Mouse (Mus musculus) megakaryocyte-erythroid progenitor cell, adult 5 weeks (primary cell): ENCODE measurements around the gene 9430015G10Rik. TPM values are rescaled to one million over a fixed set of nuclear protein-coding genes. Genes with fewer than 3 reads are reported as not detected.

Experiments used
- polyA plus RNA-seq: library from polyadenylated mRNA; stranded (reverse); fragments of >175 nt; gene quantifications from 2 replicates; pipeline ENCODE4 v1.2.3, GENCODE M21; 2012

The 9430015G10Rik gene
- 9.0 and 10.3 TPM in 2 replicates for polyA plus RNA-seq

GRCm38 (mm10) chr4:156109570-156110331 is at the start of gene 9430015G10Rik:
Gene 9430015G10Rik (plus strand): TSS chr4:156109982.

DNA sequence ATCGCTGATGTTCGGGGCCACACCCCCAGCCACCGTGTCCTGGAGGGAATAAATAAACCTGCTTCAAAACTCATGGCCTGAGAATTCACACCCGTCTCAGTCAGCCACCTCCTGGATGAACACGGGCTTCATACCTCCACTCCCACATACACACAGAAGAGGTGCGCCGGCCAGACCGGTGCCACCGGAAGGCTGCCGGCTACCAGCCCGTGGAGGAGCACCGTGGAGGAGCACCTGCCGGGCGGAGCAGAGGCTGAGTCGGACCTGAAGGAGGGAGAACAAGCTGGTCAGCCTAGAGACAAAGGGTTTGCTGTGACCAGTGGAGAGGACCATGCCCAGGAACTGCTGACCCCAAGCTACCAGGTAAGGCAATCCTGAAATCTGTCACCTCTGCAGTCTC is 20.7 kb downstream of the 9430015G10Rik start, which contains the start of gene Rnf223:
Gene Rnf223 (plus strand): TSS at position 78 of the 400 bp plus-strand sequence.

Other genes starting within 250 kb of the 9430015G10Rik start
- gene Tas1r3, start 246.6 kb upstream of the 9430015G10Rik start, polyA plus RNA-seq: 0.14 and 0.22 TPM in 2 replicates
- 2.0 and 2.1 TPM in 2 replicates for gene Cptp, start 240.5 kb upstream of the 9430015G10Rik start, polyA plus RNA-seq
- 14.7 and 15.3 TPM in 2 replicates for gene Ints11, start 240.4 kb upstream of the 9430015G10Rik start, polyA plus RNA-seq
- 177 and 183 TPM in 2 replicates for gene Pusl1, start 218.2 kb upstream of the 9430015G10Rik start, polyA plus RNA-seq
- 39.0 and 51.7 TPM in 2 replicates for gene Acap3, start 218.2 kb upstream of the 9430015G10Rik start, polyA plus RNA-seq
- gene Ube2j2, start 166.2 kb upstream of the 9430015G10Rik start, polyA plus RNA-seq: 133 and 159 TPM in 2 replicates
- gene C1qtnf12, start 147.7 kb upstream of the 9430015G10Rik start, polyA plus RNA-seq: 287 and 293 TPM in 2 replicates
- 4.0 and 5.1 TPM in 2 replicates for gene B3galt6, start 117.3 kb upstream of the 9430015G10Rik start, polyA plus RNA-seq
- 50.9 and 58.4 TPM in 2 replicates for gene Sdf4, start 117.1 kb upstream of the 9430015G10Rik start, polyA plus RNA-seq
- gene Tnfrsf4, start 96.1 kb upstream of the 9430015G10Rik start, polyA plus RNA-seq: 0.81 and 2.3 TPM in 2 replicates
- 4.2 and 7.2 TPM in 2 replicates for gene Tnfrsf18, start 83.8 kb upstream of the 9430015G10Rik start, polyA plus RNA-seq
- not detected in 2 replicates for gene Ttll10, start 50.6 kb upstream of the 9430015G10Rik start, polyA plus RNA-seq
- gene Rnf223, start 20.5 kb downstream of the 9430015G10Rik start, polyA plus RNA-seq: 0.26 and 0.55 TPM in 2 replicates
- 7.6 and 9.0 TPM in 2 replicates for gene Agrn, start 87.5 kb downstream of the 9430015G10Rik start, polyA plus RNA-seq
- gene Isg15, start 90.8 kb downstream of the 9430015G10Rik start, polyA plus RNA-seq: 10.6 and 10.7 TPM in 2 replicates
- 2.0 and 2.5 TPM in 2 replicates for gene AW011738, start 93.3 kb downstream of the 9430015G10Rik start, polyA plus RNA-seq
- gene Perm1, start 105.9 kb downstream of the 9430015G10Rik start, polyA plus RNA-seq: 0.04 and 0.05 TPM in 2 replicates
- gene Plekhn1, start 124.9 kb downstream of the 9430015G10Rik start, polyA plus RNA-seq: 32.6 and 41.5 TPM in 2 replicates
- gene Noc2l, start 126.0 kb downstream of the 9430015G10Rik start, polyA plus RNA-seq: 85.4 and 133 TPM in 2 replicates
- gene Samd11, start 145.7 kb downstream of the 9430015G10Rik start, polyA plus RNA-seq: 0.85 and 1.1 TPM in 2 replicates
- gene Vmn2r-ps159, start 221.1 kb downstream of the 9430015G10Rik start, polyA plus RNA-seq: not detected in 2 replicates